Mouse (Mus musculus): Measurements from ENCODE around the gene Cdk9.

Gene Cdk9

GRCm38 (mm10) chr2:32682721-32683417 lies 30.0 kb downstream of the Cdk9 start:
- TF ChIP-seq GATA4 (IDR thresholded peaks at IDR 0.05; ENCODE audit: insufficient replicate concordance, low read length): no peak

GRCm38 (mm10) chr2:32681754-32682153 lies 31.1 kb downstream of the Cdk9 start:
- no peak for TF ChIP-seq GATA4 (IDR thresholded peaks at IDR 0.05; ENCODE audit: insufficient replicate concordance, low read length)

- TF ChIP-seq GATA4 (IDR thresholded peaks at IDR 0.05; ENCODE audit: insufficient replicate concordance, low read length): no peak
These were observed 31.8 kb downstream of the Cdk9 start for GRCm38 (mm10) chr2:32680961-32681650.

- TF ChIP-seq GATA4 (IDR thresholded peaks at IDR 0.05; ENCODE audit: insufficient replicate concordance, low read length): no peak
These were observed 32.8 kb downstream of the Cdk9 start for GRCm38 (mm10) chr2:32680051-32680451.

GRCm38 (mm10) chr2:32677683-32678082 lies 35.2 kb downstream of the Cdk9 start:
- no peak for TF ChIP-seq GATA4 (IDR thresholded peaks at IDR 0.05; ENCODE audit: insufficient replicate concordance, low read length)

- TF ChIP-seq GATA4 (IDR thresholded peaks at IDR 0.05; ENCODE audit: insufficient replicate concordance, low read length): no peak
These were observed 36.1 kb downstream of the Cdk9 start for GRCm38 (mm10) chr2:32676821-32677220.

- TF ChIP-seq GATA4 (IDR thresholded peaks at IDR 0.05; ENCODE audit: insufficient replicate concordance, low read length): no peak
These were observed 39.5 kb downstream of the Cdk9 start for GRCm38 (mm10) chr2:32673176-32673917.

- no peak for TF ChIP-seq GATA4 (IDR thresholded peaks at IDR 0.05; ENCODE audit: insufficient replicate concordance, low read length)
These were observed 40.8 kb downstream of the Cdk9 start for GRCm38 (mm10) chr2:32671907-32672595.

- TF ChIP-seq GATA4 (IDR thresholded peaks at IDR 0.05; ENCODE audit: insufficient replicate concordance, low read length): peak; percentile 20; the same call in 1 of the 2 replicates
These were observed 41.7 kb downstream of the Cdk9 start for GRCm38 (mm10) chr2:32671147-32671546.

- no peak for TF ChIP-seq GATA4 (IDR thresholded peaks at IDR 0.05; ENCODE audit: insufficient replicate concordance, low read length)
These were observed 43.0 kb downstream of the Cdk9 start for GRCm38 (mm10) chr2:32669876-32670275.

- TF ChIP-seq GATA4 (IDR thresholded peaks at IDR 0.05; ENCODE audit: insufficient replicate concordance, low read length): no peak
These were observed 44.7 kb downstream of the Cdk9 start for GRCm38 (mm10) chr2:32668176-32668575.

- TF ChIP-seq GATA4 (IDR thresholded peaks at IDR 0.05; ENCODE audit: insufficient replicate concordance, low read length): no peak
These were observed 45.1 kb downstream of the Cdk9 start for GRCm38 (mm10) chr2:32667775-32668174.

GRCm38 (mm10) chr2:32665853-32666252 lies 47.0 kb downstream of the Cdk9 start:
- no peak for TF ChIP-seq GATA4 (IDR thresholded peaks at IDR 0.05; ENCODE audit: insufficient replicate concordance, low read length)

- TF ChIP-seq GATA4 (IDR thresholded peaks at IDR 0.05; ENCODE audit: insufficient replicate concordance, low read length): no peak
These were observed 47.5 kb downstream of the Cdk9 start for GRCm38 (mm10) chr2:32665345-32665744.

GRCm38 (mm10) chr2:32662291-32662690 lies 50.6 kb downstream of the Cdk9 start:
- TF ChIP-seq GATA4 (IDR thresholded peaks at IDR 0.05; ENCODE audit: insufficient replicate concordance, low read length): no peak

All from liver, adult (tissue).